Mouse (Mus musculus): ENCODE data around the gene Pitpnm2. TPM values are rescaled to one million over a fixed set of nuclear protein-coding genes. Genes with fewer than 3 reads are reported as not detected.

The Pitpnm2 gene
- polyA plus RNA-seq, 1 experiment from 2014 or later = 8.9 TPM

DNA sequence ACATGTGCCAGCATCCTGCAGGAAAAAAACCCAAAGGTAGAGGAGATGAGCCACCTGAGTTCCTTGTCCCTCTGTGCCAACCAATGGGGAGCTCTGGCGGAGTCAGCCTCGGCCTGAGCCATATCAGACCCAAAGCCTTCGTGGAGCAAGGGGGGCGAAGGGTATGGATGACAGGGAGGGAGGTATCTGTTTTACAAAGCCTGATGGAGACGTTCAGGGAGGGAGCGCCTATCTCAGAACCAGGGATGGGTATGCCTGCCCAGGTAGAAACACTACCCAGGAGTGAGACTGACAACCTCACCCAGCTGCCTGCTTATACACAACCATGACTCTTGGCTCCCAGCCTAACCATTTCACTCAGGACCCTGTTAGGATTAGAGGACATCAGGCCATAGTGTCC lies 33.2 kb downstream of the Pitpnm2 start:
- Histone ChIP-seq H3K4me1 (peaks cover 12% of the 10 kb centered on the region), H3K9me3 (no peaks in the 10 kb centered on the region), H3K4me3 (replicated peaks) (no peak overlapping the region), H3K4me2 (no peak overlapping the region), H3K27ac (no peak overlapping the region), H3K9ac (no peak overlapping the region), H3K36me3 (replicated peaks) (no peaks in the 10 kb centered on the region), H3K27me3 (no peaks in the 10 kb centered on the region)
- WGBS = 92% methylated on average over 6 of the region's 6 CpGs
- no peak for ATAC-seq (ENCODE audit: low FRiP score)

DNA sequence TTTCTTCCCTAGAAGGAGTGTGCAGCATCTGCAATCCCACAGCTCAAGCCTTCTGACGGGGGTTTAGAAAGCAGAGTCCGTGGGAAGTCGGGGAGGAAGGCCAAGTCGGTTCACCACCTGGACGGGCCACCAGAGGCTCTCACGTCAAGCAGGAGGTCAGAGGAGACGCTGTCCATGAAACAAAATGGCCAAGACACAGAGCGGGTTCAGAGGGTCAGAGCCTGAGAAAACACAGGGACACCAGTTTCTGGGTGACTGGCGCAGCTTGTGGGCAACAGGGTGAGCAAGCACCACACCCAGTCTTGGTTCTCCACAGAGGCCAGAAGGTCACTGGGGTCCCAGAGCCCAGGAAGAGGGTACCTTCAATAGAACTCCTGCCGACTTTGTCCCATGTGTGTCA lies 33.9 kb downstream of the Pitpnm2 start:
- no peak overlapping the region for H3K4me3 ChIP-seq (replicated peaks)
- H3K27me3 ChIP-seq = no peaks in the 10 kb centered on the region
- H3K9me3 ChIP-seq = no peaks in the 10 kb centered on the region
- no peak for ATAC-seq (ENCODE audit: low FRiP score)
- no peak overlapping the region for H3K9ac ChIP-seq
- H3K36me3 ChIP-seq (replicated peaks) = no peaks in the 10 kb centered on the region
- H3K27ac ChIP-seq = no peak overlapping the region
- 83% methylated on average over 10 of the region's 10 CpGs for WGBS
- no peak overlapping the region for H3K4me2 ChIP-seq
- H3K4me1 ChIP-seq = peaks cover 12% of the 10 kb centered on the region

- 0 out of 2 replicates have a peak overlapping the region, but pooled peaks have one; percentile 6 for H3K27ac ChIP-seq
- H3K27me3 ChIP-seq = no peaks in the 10 kb centered on the region
- ATAC-seq (ENCODE audit: low FRiP score) = no peak
- H3K4me1 ChIP-seq = peaks cover 9% of the 10 kb centered on the region
- H3K9me3 ChIP-seq = no peaks in the 10 kb centered on the region
- no peak overlapping the region for H3K4me3 ChIP-seq (replicated peaks)
- H3K9ac ChIP-seq = no peak overlapping the region
- H3K36me3 ChIP-seq (replicated peaks) = no peaks in the 10 kb centered on the region
- 89% methylated on average over 14 of the region's 14 CpGs for WGBS
- no peak overlapping the region for H3K4me2 ChIP-seq
Observed at GRCm38 (mm10) chr5:124214516-124215145, 34.9 kb downstream of the Pitpnm2 start.

- H3K27me3 ChIP-seq = no peaks in the 10 kb centered on the region
- WGBS = 85% methylated on average over 13 of the region's 13 CpGs
- H3K4me2 ChIP-seq = no peak overlapping the region
- no peak overlapping the region for H3K27ac ChIP-seq
- no peaks in the 10 kb centered on the region for H3K36me3 ChIP-seq (replicated peaks)
- peaks cover 7% of the 10 kb centered on the region; the same call in 1 of the 2 replicates for H3K4me1 ChIP-seq
- ATAC-seq (ENCODE audit: low FRiP score) = no peak
- H3K9me3 ChIP-seq = no peaks in the 10 kb centered on the region
- H3K9ac ChIP-seq = no peak overlapping the region
- H3K4me3 ChIP-seq (replicated peaks) = no peak overlapping the region
Observed at GRCm38 (mm10) chr5:124213588-124214469, 35.7 kb downstream of the Pitpnm2 start.

DNA sequence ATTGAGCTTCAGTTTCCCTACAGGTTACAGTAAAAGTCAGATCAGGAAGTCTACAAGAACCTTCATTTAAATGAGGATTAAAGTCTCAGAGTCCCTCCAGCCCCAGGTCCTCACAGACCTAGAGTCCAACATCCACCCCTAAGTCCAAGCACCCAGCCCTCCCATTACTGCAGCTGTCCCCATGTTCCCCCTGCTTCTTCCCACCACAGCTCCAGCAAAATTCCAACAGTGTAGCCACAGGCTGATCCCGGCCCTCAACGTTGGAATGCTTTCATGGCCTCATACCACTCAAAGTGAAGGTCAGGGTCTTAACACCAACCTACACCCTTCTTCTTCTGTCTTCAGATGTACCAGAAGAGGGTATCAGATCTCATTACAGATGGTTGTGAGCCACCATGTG lies 37.9 kb downstream of the Pitpnm2 start:
- no peak overlapping the region for H3K4me3 ChIP-seq (replicated peaks)
- peaks cover 15% of the 10 kb centered on the region for H3K4me1 ChIP-seq
- H3K9me3 ChIP-seq = no peaks in the 10 kb centered on the region
- H3K9ac ChIP-seq = no peak overlapping the region
- 90% methylated on average over 2 of the region's 2 CpGs for WGBS
- no peak overlapping the region for H3K4me2 ChIP-seq
- H3K36me3 ChIP-seq (replicated peaks) = no peaks in the 10 kb centered on the region
- H3K27me3 ChIP-seq = no peaks in the 10 kb centered on the region
- H3K27ac ChIP-seq = 0 out of 2 replicates have a peak overlapping the region, but pooled peaks have one; percentile 13
- ATAC-seq (ENCODE audit: low FRiP score) = no peak

GRCm38 (mm10) chr5:124211234-124211633 lies 38.3 kb downstream of the Pitpnm2 start:
- Histone ChIP-seq H3K36me3 (replicated peaks) (no peaks in the 10 kb centered on the region), H3K4me2 (no peak overlapping the region), H3K4me1 (peaks cover 19% of the 10 kb centered on the region), H3K9ac (no peak overlapping the region), H3K27me3 (no peaks in the 10 kb centered on the region), H3K4me3 (replicated peaks) (no peak overlapping the region), H3K27ac (0 out of 2 replicates have a peak overlapping the region, but pooled peaks have one; percentile 13), H3K9me3 (no peaks in the 10 kb centered on the region)
- WGBS = 93% methylated on average over 8 of the region's 8 CpGs
- no peak for ATAC-seq (ENCODE audit: low FRiP score)

- H3K9ac ChIP-seq = no peak overlapping the region
- no peaks in the 10 kb centered on the region for H3K9me3 ChIP-seq
- peaks cover 26% of the 10 kb centered on the region for H3K4me1 ChIP-seq
- ATAC-seq (ENCODE audit: low FRiP score) = no peak
- H3K27me3 ChIP-seq = no peaks in the 10 kb centered on the region
- H3K36me3 ChIP-seq (replicated peaks) = no peaks in the 10 kb centered on the region
- 71% methylated on average over 18 of the region's 18 CpGs for WGBS
- H3K4me2 ChIP-seq = no peak overlapping the region
- no peak overlapping the region for H3K4me3 ChIP-seq (replicated peaks)
- no peak overlapping the region for H3K27ac ChIP-seq
Observed at GRCm38 (mm10) chr5:124210281-124211016, 39.1 kb downstream of the Pitpnm2 start.

- no peak for ATAC-seq (ENCODE audit: low FRiP score)
- Histone ChIP-seq H3K27ac (no peak overlapping the region), H3K9ac (no peak overlapping the region), H3K4me1 (peaks cover 30% of the 10 kb centered on the region), H3K4me3 (replicated peaks) (no peak overlapping the region), H3K9me3 (no peaks in the 10 kb centered on the region), H3K27me3 (no peaks in the 10 kb centered on the region), H3K4me2 (no peak overlapping the region), H3K36me3 (replicated peaks) (no peaks in the 10 kb centered on the region)
- 71% methylated on average over 6 of the region's 6 CpGs for WGBS
Observed at GRCm38 (mm10) chr5:124209850-124210249, 39.7 kb downstream of the Pitpnm2 start.

GRCm38 (mm10) chr5:124208030-124208429 lies 41.5 kb downstream of the Pitpnm2 start:
- 84% methylated on average over 8 of the region's 8 CpGs for WGBS
- no peaks in the 10 kb centered on the region for H3K9me3 ChIP-seq
- no peak overlapping the region for H3K27ac ChIP-seq
- ATAC-seq (ENCODE audit: low FRiP score) = no peak
- no peak overlapping the region for H3K9ac ChIP-seq
- H3K36me3 ChIP-seq (replicated peaks) = no peaks in the 10 kb centered on the region
- H3K4me2 ChIP-seq = no peak overlapping the region
- no peak overlapping the region for H3K4me3 ChIP-seq (replicated peaks)
- peaks cover 38% of the 10 kb centered on the region for H3K4me1 ChIP-seq
- no peaks in the 10 kb centered on the region for H3K27me3 ChIP-seq

- no peak overlapping the region for H3K4me2 ChIP-seq
- peaks cover 38% of the 10 kb centered on the region for H3K4me1 ChIP-seq
- no peaks in the 10 kb centered on the region for H3K9me3 ChIP-seq
- ATAC-seq (ENCODE audit: low FRiP score) = no peak
- WGBS = 70% methylated on average over 13 of the region's 13 CpGs
- no peaks in the 10 kb centered on the region for H3K27me3 ChIP-seq
- H3K27ac ChIP-seq = no peak overlapping the region
- no peak overlapping the region for H3K4me3 ChIP-seq (replicated peaks)
- H3K9ac ChIP-seq = no peak overlapping the region
- H3K36me3 ChIP-seq (replicated peaks) = no peaks in the 10 kb centered on the region
Observed at GRCm38 (mm10) chr5:124206481-124207038, 43.0 kb downstream of the Pitpnm2 start.

GRCm38 (mm10) chr5:124205809-124206380 lies 43.7 kb downstream of the Pitpnm2 start:
- no peak overlapping the region for H3K27ac ChIP-seq
- H3K4me1 ChIP-seq = peaks cover 38% of the 10 kb centered on the region
- no peak overlapping the region for H3K4me2 ChIP-seq
- ATAC-seq (ENCODE audit: low FRiP score) = no peak
- H3K27me3 ChIP-seq = no peaks in the 10 kb centered on the region
- no peaks in the 10 kb centered on the region for H3K36me3 ChIP-seq (replicated peaks)
- H3K9ac ChIP-seq = no peak overlapping the region
- H3K9me3 ChIP-seq = no peaks in the 10 kb centered on the region
- H3K4me3 ChIP-seq (replicated peaks) = no peak overlapping the region
- WGBS = 56% methylated on average over 5 of the region's 5 CpGs

- H3K27ac ChIP-seq = no peak overlapping the region
- no peak overlapping the region for H3K4me3 ChIP-seq (replicated peaks)
- H3K4me2 ChIP-seq = no peak overlapping the region
- no peak overlapping the region for H3K9ac ChIP-seq
- no peak for ATAC-seq (ENCODE audit: low FRiP score)
- no peaks in the 10 kb centered on the region for H3K9me3 ChIP-seq
- no peaks in the 10 kb centered on the region for H3K36me3 ChIP-seq (replicated peaks)
- peaks cover 38% of the 10 kb centered on the region for H3K4me1 ChIP-seq
- 67% methylated on average over 9 of the region's 9 CpGs for WGBS
- no peaks in the 10 kb centered on the region for H3K27me3 ChIP-seq
Observed at GRCm38 (mm10) chr5:124205211-124205610, 44.3 kb downstream of the Pitpnm2 start.

All from forebrain, embryonic 12.5 days (tissue).